Mouse (Mus musculus) ES-E14 (cell line): ENCODE results near the gene Elfn2. TPM values are rescaled to one million over a fixed set of nuclear protein-coding genes. Genes with fewer than 3 reads are reported as not detected.
A peak's percentile ranks its signal among the peaks of the same experiment; 100 is the strongest.

ENCODE experiments used
- DNase-seq: peaks from one replicate; pipeline ENCODE4 v3.0.0-alpha.2; 2013; ENCODE audit warnings: low read depth, low spot score
- H3K27ac ChIP-seq: 2 replicates; pipeline ENCODE4 v1.5.1; 2012; ENCODE audit warnings: low read depth, mild to moderate bottlenecking, low read length, moderate library complexity, mixed read lengths; ENCODE audit not compliant: poor library complexity, insufficient read depth, severe bottlenecking
- H3K36me3 ChIP-seq: 2 replicates; pipeline ENCODE4 v1.6.1; 2012; ENCODE audit warnings: mild to moderate bottlenecking, low read length, moderate library complexity, mixed read lengths; ENCODE audit not compliant: control insufficient read depth, poor library complexity, insufficient read depth, severe bottlenecking
- H3K4me1 ChIP-seq, 2 experiments: fragments of 150-350 bp in 1 of 2; sonication (generic) in 1 of 2; 2 replicates each; pipeline ENCODE4 v1.6.1; 2012; ENCODE audit warnings: low read length in 2 of 2, mild to moderate bottlenecking in 1 of 2, mixed read lengths in 1 of 2; ENCODE audit not compliant: control insufficient read depth in 2 of 2, insufficient read depth in 2 of 2, poor library complexity in 1 of 2
- H3K4me3 ChIP-seq, 2 experiments: fragments of 150-350 bp in 1 of 2; sonication (generic) in 1 of 2; 2 replicates each; pipeline ENCODE4 v1.5.1; 2012; ENCODE audit warnings: low read length in 2 of 2, low read depth in 1 of 2, mild to moderate bottlenecking in 1 of 2, mixed read lengths in 1 of 2; ENCODE audit not compliant: insufficient read depth in 1 of 2, poor library complexity in 1 of 2, severe bottlenecking in 1 of 2
- H3K9ac ChIP-seq: 2 replicates; pipeline ENCODE4 v1.6.1; 2012; ENCODE audit warnings: low read depth, mild to moderate bottlenecking, low read length, mixed read lengths; ENCODE audit not compliant: poor library complexity, insufficient read depth, severe bottlenecking
- H3K9me3 ChIP-seq: fragments of 150-350 bp; sonication (generic); 2 replicates; pipeline ENCODE4 v1.6.1; 2012; ENCODE audit warnings: low read depth, mild to moderate bottlenecking, low read length; ENCODE audit not compliant: control insufficient read depth, insufficient read depth
- CHD2 ChIP-seq: IDR thresholded peaks from 2 replicates; pipeline ENCODE4 v1.6.1; 2014; ENCODE audit warnings: mild to moderate bottlenecking, low read depth, low read length, inconsistent platforms
- HCFC1 ChIP-seq: IDR thresholded peaks from 2 replicates; pipeline ENCODE4 v1.6.1; 2012; ENCODE audit warnings: low read length, inconsistent platforms, borderline replicate concordance; ENCODE audit not compliant: insufficient read depth
- MAFK ChIP-seq: IDR thresholded peaks from 2 replicates; pipeline ENCODE4 v1.6.1; 2014; ENCODE audit warnings: mild to moderate bottlenecking, low read depth, low read length, inconsistent platforms; ENCODE audit not compliant: insufficient read depth
- ZC3H11A ChIP-seq: IDR thresholded peaks from 2 replicates; pipeline ENCODE4 v1.6.1; 2012; ENCODE audit warnings: low read depth, mild to moderate bottlenecking, inconsistent platforms, low read length, borderline replicate concordance
- ZNF384 ChIP-seq: IDR thresholded peaks from 2 replicates; pipeline ENCODE4 v1.6.1; 2012; ENCODE audit warnings: low read depth, low read length, inconsistent platforms
- in situ Hi-C, 2 experiments: fragments of 600-800 bp; cut with MboI; formaldehyde crosslinking; loops; one replicate each; pipeline ENCODE4 v1.15.1; 2025; ENCODE audit warnings: low sequenced_read_pairs in 2 of 2, inconsistent platforms in 1 of 2; ENCODE audit not compliant: unreplicated experiment in 2 of 2
- total RNA-seq: library from RNA; depleted of rRNA; stranded (reverse); fragments of 300-350 nt; gene quantifications from 2 replicates; pipeline ENCODE4 v1.2.3, GENCODE M21; 2012

Elfn2 gene
- total RNA-seq, 1 experiment: 0.09 TPM

DNA sequence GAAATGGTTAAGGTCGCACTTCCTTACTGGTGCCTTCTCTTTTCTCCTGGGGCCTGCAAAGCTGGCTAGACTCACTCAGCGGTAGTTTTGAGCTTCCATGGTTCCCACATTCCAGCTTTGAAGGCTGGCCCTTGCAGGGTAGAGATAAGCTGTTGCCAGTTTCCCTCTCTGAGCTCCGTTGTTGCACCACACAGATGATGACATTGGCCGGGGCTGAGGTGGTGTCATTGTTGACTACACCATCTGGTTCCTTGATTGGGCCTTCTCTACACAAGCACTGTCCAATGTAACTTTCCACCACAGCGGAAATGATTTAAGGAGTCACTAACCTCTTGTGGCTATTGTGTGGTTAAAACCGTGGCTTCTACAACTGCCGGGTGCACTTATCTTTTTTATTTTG, 2.0 kb upstream of the Elfn2 start:
- Histone ChIP-seq H3K4me3 (no peak overlapping the region), H3K27ac (no peak overlapping the region), H3K36me3 (no peaks in the 10 kb centered on the region), H3K9me3 (no peaks in the 10 kb centered on the region), H3K4me1 (peaks cover 0 to 10% of the 10 kb centered on the region in 2 experiments; a peak in 2 of 4 replicates), H3K9ac (no peak overlapping the region)
- TF ChIP-seq ZNF384 (no peak), MAFK (no peak), HCFC1 (no peak), ZC3H11A (no peak), CHD2 (no peak)
- in situ Hi-C loops: no loop called here
- DNase-seq: no peak

DNA sequence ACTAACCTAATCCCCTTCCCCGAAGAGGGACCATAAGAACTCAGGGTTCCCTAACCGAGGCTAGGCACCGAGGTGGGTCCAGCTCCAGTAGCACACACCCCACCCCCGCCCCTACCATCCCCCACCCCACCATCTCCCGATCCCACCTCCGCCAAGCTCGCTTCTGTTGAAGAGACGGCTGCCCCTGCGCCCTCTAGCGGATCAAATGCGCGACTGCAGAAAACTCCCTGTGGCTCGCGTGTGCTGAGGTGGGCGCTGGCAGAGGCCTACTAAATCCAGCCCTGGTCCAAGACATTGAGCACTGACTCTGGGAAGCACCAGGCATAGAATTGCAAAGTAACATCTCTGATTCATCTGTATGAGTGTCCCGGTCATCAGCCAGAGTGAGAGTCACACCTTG, 1.5 kb upstream of the Elfn2 start:
- peak; percentile 78 for DNase-seq
- Histone ChIP-seq H3K9me3 (no peaks in the 10 kb centered on the region), H3K36me3 (no peaks in the 10 kb centered on the region), H3K27ac (no peak overlapping the region), H3K9ac (no peak overlapping the region), H3K4me1 (peaks cover 0 to 10% of the 10 kb centered on the region in 2 experiments; a peak in 2 of 4 replicates), H3K4me3 (no peak overlapping the region)
- in situ Hi-C loops: no loop called here
- TF ChIP-seq MAFK (no peak), CHD2 (no peak), ZC3H11A (0 out of 2 replicates have a peak, but pooled peaks have one; percentile 23)

DNA sequence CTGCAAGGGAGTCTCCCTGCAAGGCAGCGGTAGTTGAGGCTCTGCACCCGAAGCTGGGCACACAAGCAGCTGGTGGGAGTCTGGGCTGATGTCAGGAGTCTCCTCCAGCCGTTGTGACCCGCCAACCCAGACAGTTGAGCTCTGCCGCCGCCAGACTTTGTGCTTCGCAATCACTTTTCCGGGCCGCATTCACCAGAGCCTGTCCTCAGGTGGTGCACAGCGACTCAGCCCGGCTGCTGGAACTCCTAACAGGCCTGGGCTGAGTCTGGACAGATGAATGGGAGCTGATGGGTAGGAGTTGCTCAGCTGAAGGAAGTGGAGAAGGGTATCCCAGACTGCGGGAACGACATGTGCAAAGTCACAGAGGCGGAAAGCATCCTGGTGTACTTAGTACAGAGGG, 845 bp upstream of the Elfn2 start:
- H3K9me3 ChIP-seq: no peaks in the 10 kb centered on the region
- no peaks in the 10 kb centered on the region for H3K36me3 ChIP-seq
- no peak for DNase-seq
- in situ Hi-C loops: no loop called here
- peak overlapping the region; percentile 42 to 64; a peak in 2 of 4 replicates for H3K4me3 ChIP-seq
- no peak overlapping the region for H3K27ac ChIP-seq
- H3K9ac ChIP-seq: no peak overlapping the region
- TF ChIP-seq HCFC1: no peak
- TF ChIP-seq MAFK: no peak
- no peak for TF ChIP-seq ZNF384
- no peak for TF ChIP-seq CHD2
- TF ChIP-seq ZC3H11A: no peak
- peaks cover 0 to 10% of the 10 kb centered on the region in 2 experiments; a peak in 2 of 4 replicates for H3K4me1 ChIP-seq

DNA sequence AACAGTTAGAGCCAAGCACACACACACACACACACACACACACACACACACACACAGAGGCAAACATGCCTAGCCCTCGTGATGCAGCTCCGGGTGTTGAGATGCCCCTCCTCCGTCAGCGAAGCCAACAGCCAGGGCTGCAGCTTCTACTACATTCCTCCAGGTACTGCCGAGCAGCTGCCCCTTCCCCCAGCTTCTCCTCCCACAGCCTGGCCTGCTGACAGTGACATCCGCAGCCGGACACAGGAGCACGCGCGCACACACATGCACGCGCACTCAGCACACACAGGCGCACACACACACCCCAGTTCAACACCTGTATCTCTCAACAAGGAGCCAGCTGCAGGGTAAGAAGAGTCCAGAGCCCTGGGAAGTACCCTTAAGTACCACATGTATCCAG, 1.6 kb downstream of the Elfn2 start:
- H3K4me3 ChIP-seq: no peak overlapping the region
- no peaks in the 10 kb centered on the region for H3K9me3 ChIP-seq
- H3K27ac ChIP-seq: no peak overlapping the region
- no peaks in the 10 kb centered on the region for H3K36me3 ChIP-seq
- no peak for TF ChIP-seq CHD2
- TF ChIP-seq HCFC1: no peak
- no peak for TF ChIP-seq MAFK
- TF ChIP-seq ZC3H11A: no peak
- TF ChIP-seq ZNF384: no peak
- peaks cover 0 to 15% of the 10 kb centered on the region in 2 experiments; a peak in 2 of 4 replicates for H3K4me1 ChIP-seq
- DNase-seq: no peak
- no peak overlapping the region for H3K9ac ChIP-seq
- in situ Hi-C loops: no loop called here

DNA sequence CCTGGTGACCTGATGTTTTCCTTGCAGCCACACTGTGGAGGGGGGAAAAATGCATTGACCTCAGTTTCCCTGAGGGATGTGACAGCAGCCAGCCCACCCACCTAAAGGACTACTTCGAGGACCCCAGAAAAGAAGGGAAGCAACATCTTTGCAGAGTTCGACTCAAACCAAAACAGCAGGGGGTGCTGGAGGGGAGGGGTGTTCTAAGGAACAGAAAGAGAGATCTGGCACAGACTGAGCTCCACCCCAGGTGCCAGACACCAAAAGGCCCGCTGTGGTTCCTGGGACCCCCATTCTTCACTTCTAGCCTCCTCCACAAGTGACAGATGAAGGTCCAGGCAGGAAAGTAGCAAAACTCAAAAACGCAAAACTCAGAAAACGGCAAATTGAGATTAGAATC, 2.7 kb downstream of the Elfn2 start:
- no peak for DNase-seq
- TF ChIP-seq ZC3H11A (no peak), HCFC1 (no peak), ZNF384 (no peak), MAFK (no peak), CHD2 (no peak)
- Histone ChIP-seq H3K36me3 (no peaks in the 10 kb centered on the region), H3K4me3 (no peak overlapping the region), H3K4me1 (peaks cover 0 to 15% of the 10 kb centered on the region in 2 experiments; a peak in 2 of 4 replicates), H3K9ac (no peak overlapping the region), H3K9me3 (no peaks in the 10 kb centered on the region), H3K27ac (no peak overlapping the region)
- in situ Hi-C loops: no loop called here
